Mouse (Mus musculus) left cerebral cortex, adult 9 months (tissue): ENCODE measurements around the gene Ilkap.
A peak's percentile ranks its signal among the peaks of the same experiment; 100 is the strongest.

Source experiments
- DNase-seq, 2 experiments: peaks; one replicate each; pipeline ENCODE4 v3.0.0; 2022; ENCODE audit warnings: low spot score in 2 of 2

Gene Ilkap

DNA sequence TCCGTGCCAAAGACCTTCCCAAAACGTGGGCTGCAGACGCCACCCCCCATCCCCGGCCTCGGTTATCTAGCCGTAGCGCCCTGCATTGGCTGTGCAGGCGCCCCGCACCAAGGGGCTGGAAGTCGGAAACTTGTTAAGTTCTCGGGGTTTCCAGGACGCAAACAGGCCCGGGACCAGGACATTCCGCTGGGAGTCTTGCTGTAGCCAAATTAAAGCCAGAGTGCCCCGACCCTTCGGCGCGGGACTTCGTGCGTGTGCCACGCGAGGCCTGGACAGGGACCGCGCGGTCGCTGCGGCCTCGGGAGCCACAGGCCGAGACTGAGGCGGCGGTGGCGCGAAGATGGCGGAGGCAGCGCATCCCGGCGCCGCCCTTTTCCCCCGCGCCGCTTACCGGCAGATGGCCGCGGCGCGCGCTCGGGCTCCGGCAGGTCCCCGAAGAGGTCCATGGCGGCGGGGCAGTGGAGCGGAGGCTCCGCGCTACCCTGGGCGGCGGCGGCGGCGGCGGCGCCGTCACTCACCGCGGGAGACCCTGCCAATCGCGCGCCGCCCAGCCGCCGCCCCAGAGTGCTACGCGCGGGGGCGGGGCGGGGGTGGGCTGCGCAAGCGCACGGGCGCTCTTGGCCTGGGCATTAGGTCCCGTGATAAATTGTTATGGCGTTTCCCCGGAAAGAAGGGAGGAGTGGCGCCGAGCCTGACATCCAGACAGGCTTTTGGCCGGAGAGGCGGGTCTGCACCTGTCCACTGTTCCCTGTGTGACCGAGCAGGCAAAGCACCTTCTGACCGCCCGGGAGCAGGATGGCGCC lies at the start of gene Ilkap:
Gene Ilkap (minus strand): TSS at position 556 of the 803 bp plus-strand sequence.
- DNase-seq: peak; percentile 58 to 72

- no peak for DNase-seq
These were observed 47.9 kb upstream of the Ilkap start for GRCm38 (mm10) chr1:91446511-91446910.

DNA sequence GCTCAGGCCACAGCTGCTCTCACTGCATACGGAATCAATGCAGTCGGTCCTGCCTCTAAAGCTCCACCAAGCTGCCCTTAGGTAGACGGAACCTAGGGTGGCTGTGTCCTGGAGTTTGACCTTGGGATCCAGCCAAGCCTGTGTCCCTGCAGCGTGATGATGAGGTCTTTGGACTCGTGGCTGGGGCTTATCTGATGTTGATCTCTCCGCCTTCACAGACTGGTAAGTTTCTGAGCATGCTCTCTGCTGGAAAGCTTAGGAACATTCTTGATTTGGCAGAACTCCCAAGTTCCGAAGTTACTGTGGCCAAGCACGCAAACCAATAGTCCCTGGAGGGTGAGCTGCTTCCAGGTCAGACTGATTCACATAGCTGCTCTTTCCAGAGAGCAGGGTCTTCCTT lies 47.4 kb upstream of the Ilkap start:
- no peak for DNase-seq

DNA sequence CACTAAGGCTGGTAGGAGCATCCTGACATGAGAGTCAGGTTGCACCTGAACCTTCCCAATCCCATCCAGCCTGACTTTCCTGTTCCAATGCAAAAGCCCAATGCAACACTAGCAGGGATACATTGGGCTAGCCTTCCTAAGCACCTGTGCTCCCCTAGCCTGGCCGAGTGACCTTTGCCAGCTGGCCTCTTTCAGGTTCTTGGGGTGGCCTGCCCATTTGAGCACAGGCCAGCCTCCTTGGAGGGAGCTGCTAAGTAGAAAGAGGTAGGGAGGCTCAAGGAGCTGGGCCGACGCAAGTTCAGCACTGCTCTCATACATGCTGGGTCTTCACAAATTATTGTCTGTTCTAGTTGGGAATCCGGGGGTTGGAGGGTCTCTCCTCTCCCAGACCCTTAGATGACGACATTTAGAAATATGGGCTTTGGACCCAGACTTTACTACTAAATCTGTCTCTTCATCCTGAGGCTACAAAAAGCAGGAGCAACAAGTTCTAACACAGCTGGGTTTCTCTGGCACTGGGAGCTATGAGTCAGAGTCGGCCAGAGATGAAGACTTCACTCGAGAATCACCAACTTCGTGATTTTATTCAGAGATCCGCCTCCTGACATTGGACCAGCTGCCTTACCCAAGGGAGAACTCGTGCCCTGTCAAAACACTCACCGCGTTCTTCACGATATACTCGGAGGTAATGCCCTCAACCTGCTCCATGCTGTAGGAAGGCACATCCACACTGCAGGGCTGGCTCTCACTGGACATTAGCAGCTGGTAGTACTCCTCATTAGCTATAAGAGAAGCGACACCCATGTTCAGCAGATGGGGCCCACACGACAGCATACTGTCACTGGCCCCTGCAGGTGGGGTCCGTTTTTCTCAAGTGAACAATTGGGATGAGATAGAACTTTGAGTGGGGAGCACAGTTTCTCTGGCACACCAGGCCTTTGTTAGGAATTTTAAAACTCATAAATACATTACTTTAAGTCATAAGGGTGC lies 46.5 kb upstream of the Ilkap start:
- DNase-seq: peak in 1 of 2 experiments; percentile 47

GRCm38 (mm10) chr1:91442350-91442990 lies 43.9 kb upstream of the Ilkap start:
- DNase-seq: no peak

- no peak for DNase-seq
These were observed 43.2 kb upstream of the Ilkap start for GRCm38 (mm10) chr1:91441855-91442254.

- no peak for DNase-seq
These were observed 41.2 kb upstream of the Ilkap start for GRCm38 (mm10) chr1:91439776-91440175.

DNA sequence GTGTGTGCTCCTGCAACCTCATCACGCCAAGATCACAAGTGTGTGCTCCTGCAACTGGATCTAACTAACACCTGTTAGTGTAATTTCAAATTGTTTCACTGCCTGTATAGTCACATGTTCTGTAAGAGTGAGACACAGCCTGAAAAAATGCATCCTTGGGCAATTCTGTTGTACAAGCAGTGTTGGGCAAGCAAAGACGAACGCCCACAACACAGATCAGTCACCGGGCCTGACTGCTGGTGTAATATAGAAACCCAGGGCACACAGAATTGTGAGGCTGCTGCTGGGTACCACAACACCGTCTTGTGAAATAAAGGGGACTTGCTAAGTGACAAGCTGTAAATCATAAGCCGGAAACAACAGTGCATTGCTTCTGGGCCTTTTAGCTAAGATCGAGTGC lies 39.0 kb upstream of the Ilkap start:
- no peak for DNase-seq

DNA sequence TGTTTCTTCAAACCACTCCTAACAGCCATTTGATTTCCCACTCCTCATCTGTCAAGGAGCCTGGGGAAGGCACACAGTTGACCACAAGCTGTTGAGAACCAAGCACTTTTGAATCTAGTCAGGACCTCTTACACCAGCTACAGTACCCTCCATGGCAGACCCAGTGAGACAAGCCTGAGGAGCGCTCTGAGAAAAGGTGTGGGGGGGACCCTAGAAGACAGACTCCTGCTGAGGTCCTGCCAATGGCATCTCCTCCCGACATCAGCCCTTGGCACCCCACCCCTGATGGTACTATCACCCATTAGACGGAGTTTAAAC lies 38.4 kb upstream of the Ilkap start:
- DNase-seq: no peak

GRCm38 (mm10) chr1:91436380-91437082 lies 37.9 kb upstream of the Ilkap start:
- DNase-seq: no peak

- no peak for DNase-seq
These were observed 37.1 kb upstream of the Ilkap start for GRCm38 (mm10) chr1:91435606-91436130.

- no peak for DNase-seq
These were observed 36.3 kb upstream of the Ilkap start for GRCm38 (mm10) chr1:91434905-91435304.

- DNase-seq: no peak
These were observed 32.1 kb upstream of the Ilkap start for GRCm38 (mm10) chr1:91430761-91431160.

- no peak for DNase-seq
These were observed 30.6 kb upstream of the Ilkap start for GRCm38 (mm10) chr1:91429212-91429611.

- DNase-seq: peak in 1 of 2 experiments; percentile 84
These were observed 30.0 kb upstream of the Ilkap start for GRCm38 (mm10) chr1:91428614-91429013.

- no peak for DNase-seq
These were observed 27.8 kb upstream of the Ilkap start for GRCm38 (mm10) chr1:91426397-91426796.

DNA sequence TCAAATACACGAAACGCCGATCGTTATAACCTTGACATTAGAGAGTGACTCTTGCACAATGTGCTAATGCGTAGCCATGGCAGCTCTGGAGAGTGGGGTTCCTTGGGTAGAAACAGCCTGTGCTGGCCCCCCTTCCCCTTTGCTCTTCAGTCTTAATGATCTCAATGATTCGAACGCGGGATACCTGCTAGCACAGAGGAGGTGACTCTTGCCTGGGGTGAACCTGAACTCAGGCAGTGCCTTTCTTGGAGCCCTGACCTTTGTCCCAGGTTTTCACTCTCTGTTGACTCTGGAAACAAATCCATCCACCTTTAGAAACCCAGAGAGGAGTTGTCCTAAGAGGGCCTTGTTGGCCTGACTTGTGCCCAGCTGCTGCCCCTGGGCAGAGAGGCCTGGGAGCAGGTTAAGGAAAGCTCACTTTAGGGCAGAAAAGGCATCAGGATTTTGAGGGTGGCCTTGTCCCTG lies 22.0 kb upstream of the Ilkap start:
- DNase-seq: no peak

DNA sequence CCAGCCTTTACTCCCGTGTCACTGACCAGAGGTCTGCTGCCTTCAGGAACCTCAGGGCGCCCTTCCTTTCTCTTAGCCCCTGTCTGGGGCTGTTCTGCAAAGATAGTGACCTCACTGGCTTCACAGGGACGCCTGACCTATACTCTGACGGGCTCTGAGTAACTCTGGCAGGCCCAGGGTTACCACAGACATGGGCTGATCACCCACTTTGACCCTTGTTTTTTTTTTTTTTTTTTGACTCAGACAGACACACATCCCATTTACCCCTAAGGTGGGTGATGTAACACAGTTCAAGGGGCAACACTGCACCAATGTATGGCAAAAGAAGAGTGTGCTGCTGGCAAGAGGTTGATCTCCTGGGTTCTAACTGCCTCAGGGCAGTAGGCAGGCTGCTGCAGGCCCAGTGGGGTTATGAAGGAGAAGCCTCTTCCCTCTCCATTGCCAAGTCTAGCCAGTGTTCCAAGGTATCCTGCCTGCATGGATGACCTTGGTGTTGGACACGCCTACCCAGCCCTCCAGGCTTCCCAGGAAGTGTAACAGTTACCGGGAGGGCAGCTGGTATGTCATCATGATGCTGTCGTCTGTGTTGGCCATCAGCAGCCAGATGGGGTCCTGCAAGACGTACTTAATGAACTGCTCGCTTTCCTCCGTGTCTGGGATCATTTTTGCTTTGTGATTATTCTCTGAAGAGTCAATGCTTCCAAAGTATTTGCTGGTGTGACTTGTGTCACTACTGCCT lies 21.4 kb upstream of the Ilkap start:
- DNase-seq: no peak

DNA sequence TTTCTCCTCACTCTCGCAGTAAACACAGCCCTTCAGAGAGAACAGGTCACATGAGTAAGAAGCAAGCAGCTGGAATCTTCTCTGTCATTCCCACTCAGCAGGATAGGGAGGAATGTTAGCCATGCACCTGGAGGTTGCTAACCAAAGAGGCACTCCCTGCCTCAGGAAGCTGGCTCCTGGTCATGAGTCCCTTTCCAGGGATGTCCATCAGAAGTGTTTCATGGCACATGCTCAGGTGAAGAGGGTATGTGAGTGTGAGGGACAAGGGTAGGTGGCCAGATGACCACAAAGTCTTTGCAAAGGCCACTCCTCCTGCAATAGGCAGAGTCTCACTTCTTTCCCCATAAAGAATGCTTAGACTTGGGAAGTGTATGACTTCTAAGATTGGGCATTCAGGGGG lies 19.4 kb upstream of the Ilkap start:
- no peak for DNase-seq

GRCm38 (mm10) chr1:91415311-91415710 lies 16.7 kb upstream of the Ilkap start:
- no peak for DNase-seq

DNA sequence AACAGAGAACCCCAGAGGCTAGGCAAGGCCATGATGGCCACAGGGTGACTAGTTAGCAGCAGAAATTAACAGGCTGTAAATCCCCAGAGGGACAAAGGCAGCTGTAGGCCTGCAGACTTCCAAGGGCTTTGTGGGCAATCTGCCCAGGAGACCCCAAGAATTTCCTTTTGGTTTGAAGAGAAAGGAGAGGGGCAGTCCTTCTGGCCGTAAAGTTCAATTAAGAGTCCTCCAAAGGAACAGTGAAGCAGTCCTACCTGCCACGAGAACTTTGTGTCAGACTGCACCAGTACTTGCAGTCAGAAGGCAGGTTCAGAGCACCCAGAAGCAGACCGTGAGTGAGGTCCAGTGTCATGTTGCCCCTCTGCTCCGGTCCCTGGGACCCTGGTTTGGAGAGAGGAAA lies 16.3 kb upstream of the Ilkap start:
- no peak for DNase-seq
